Mouse (Mus musculus) midbrain, embryonic 13.5 days (tissue): ENCODE data around the gene Clcnka. TPM values are rescaled to one million over a fixed set of nuclear protein-coding genes. Genes with fewer than 3 reads are reported as not detected.

ENCODE experiments used
- ATAC-seq: fragments of 200-750 bp; cut with Nextera tagmentation; 2 replicates; pipeline ENCODE4 v1.8.0; 2017; ENCODE audit warnings: mild to moderate bottlenecking, moderate TSS enrichment, moderate library complexity
- H3K27ac ChIP-seq: fragments of 300-500 bp; sonication (generic); 2 replicates; pipeline ENCODE4 v1.5.1; 2015; ENCODE audit warnings: inconsistent platforms, mild to moderate bottlenecking, moderate library complexity
- H3K27me3 ChIP-seq: fragments of 300-500 bp; sonication (generic); 2 replicates; pipeline ENCODE4 v1.6.1; 2015; ENCODE audit warnings: mild to moderate bottlenecking, inconsistent platforms
- H3K36me3 ChIP-seq: fragments of 300-500 bp; sonication (generic); 2 replicates; pipeline ENCODE4 v1.6.1; 2015; ENCODE audit warnings: mild to moderate bottlenecking, inconsistent platforms
- H3K4me1 ChIP-seq: fragments of 300-500 bp; sonication (generic); replicated peaks from 2 replicates; pipeline ENCODE4 v1.6.1; 2015; ENCODE audit warnings: inconsistent platforms
- H3K4me2 ChIP-seq: fragments of 300-500 bp; sonication (generic); replicated peaks from 2 replicates; pipeline ENCODE4 v1.6.1; 2015; ENCODE audit warnings: moderate library complexity, mild to moderate bottlenecking, inconsistent platforms
- H3K4me3 ChIP-seq: fragments of 300-500 bp; sonication (generic); replicated peaks from 2 replicates; pipeline ENCODE4 v1.5.1; 2015; ENCODE audit warnings: mild to moderate bottlenecking, inconsistent platforms
- H3K9ac ChIP-seq: fragments of 300-500 bp; sonication (generic); replicated peaks from 2 replicates; pipeline ENCODE4 v1.6.1; 2015; ENCODE audit warnings: mild to moderate bottlenecking, inconsistent platforms
- H3K9me3 ChIP-seq: fragments of 300-500 bp; sonication (generic); 2 replicates; pipeline ENCODE4 v1.6.1; 2016; ENCODE audit warnings: mild to moderate bottlenecking, inconsistent platforms
- WGBS: fragments of 180-500 bp; shearing (Covaris S2); methylation state at CpG from one replicate; pipeline ENCODE4 v1.1.7; 2015; 5-methylcytosine and 5-hydroxymethylcytosine counted together
- polyA plus RNA-seq: library from polyadenylated mRNA; unstranded; fragments of >200 nt; fragmentation: Nextera tagmentation; extraction: Ambion mirVana; gene quantifications from 2 replicates; pipeline ENCODE4 v1.2.1, GENCODE M21; 2015

Gene Clcnka
- polyA plus RNA-seq: 0.09 TPM in 1 of 2 replicates, not detected in the other

DNA sequence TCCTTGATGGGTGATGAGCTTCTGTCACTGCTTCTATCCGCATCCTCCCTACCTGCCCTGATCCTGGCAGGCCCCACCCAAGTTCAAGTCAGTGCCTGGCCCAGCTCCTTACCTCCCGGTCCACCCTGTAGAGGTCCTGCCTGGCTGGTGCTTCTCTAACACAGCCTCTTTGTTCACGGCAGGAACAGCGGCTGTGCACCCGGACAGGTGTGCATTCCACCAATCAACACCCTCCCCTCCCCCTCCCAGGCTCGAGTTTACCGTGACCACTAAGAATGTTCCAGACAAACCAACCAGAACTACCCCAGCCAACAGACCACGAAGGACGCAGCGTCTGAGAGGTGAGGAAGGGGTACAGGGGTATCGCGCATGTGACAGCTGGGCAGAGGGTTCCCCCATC is at the start of gene Clcnka:
Gene Clcnka (minus strand): TSS at position 180 of the 400 bp plus-strand sequence.
- no peak for ATAC-seq

DNA sequence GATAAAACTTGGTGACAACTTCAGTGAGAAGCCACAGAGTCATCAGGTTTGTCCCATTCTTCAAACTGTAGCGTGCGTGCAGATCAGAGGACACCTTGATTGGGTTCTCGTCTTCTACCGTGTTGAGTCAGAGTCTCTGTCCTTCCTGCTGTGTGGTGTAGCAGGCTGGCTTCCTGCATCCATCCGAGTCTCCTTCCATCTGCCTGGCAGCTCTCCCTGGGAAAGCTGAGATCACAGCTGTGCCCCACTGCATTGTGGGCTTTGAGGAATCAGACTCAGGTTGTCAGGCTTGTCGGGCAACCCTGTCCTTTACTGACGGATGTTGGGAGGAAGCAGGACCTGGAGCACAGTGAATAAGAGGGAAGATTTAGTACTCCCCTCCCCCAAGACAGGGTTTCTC is 47.7 kb upstream of the Clcnka start:
- Histone ChIP-seq H3K9me3 (no peaks in the 10 kb centered on the region), H3K4me1 (peaks cover 24% of the 10 kb centered on the region), H3K9ac (0 out of 2 replicates have a peak overlapping the region, but pooled peaks have one; percentile 44), H3K36me3 (peaks cover 43% of the 10 kb centered on the region), H3K27ac (no peak overlapping the region), H3K4me2 (peak overlapping the region; percentile 90), H3K27me3 (no peaks in the 10 kb centered on the region), H3K4me3 (peak overlapping the region; percentile 73; the same call in 1 of the 2 replicates)
- ATAC-seq: no peak
- 83% methylated on average over 7 of the region's 7 CpGs for WGBS

More for the DNA sequence above, at the start of gene Clcnka:
- Histone ChIP-seq H3K9me3 (no peaks in the 10 kb centered on the region), H3K4me2 (no peak within 1 kb of the TSS), H3K27ac (no peak within 1 kb of the TSS), H3K9ac (no peak within 1 kb of the TSS), H3K27me3 (peaks cover 13% of the 10 kb centered on the region; the same call in 1 of the 2 replicates), H3K36me3 (no peaks in the 10 kb centered on the region), H3K4me1 (no peaks in the 10 kb centered on the region), H3K4me3 (no peak within 1 kb of the TSS)
- 69% methylated on average over 12 of the region's 12 CpGs for WGBS

DNA sequence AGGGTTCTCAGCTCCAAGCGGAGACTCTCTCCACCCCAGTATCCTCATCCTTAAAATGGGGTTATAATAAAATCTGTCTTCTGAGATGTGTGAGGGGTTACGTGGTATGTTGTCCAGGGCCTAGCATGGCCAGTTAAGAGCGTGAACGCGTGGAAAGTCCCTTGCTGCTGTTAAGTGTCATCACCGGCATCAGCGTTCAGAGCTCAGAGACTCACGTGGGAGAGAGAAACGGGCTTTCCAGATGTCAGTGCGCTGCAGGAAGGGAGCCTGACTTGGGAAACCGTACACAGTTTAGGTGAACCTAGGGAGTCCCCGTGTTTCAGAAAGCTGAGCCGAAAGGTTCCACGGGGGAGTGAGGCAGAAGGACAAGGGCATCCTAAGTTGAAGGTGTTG is 46.8 kb upstream of the Clcnka start:
- Histone ChIP-seq H3K36me3 (peaks cover 37% of the 10 kb centered on the region), H3K27ac (peak overlapping the region; percentile 82), H3K4me1 (peaks cover 24% of the 10 kb centered on the region), H3K4me2 (peak overlapping the region; percentile 90), H3K9ac (peak overlapping the region; percentile 95), H3K4me3 (peak overlapping the region; percentile 73), H3K27me3 (no peaks in the 10 kb centered on the region), H3K9me3 (no peaks in the 10 kb centered on the region)
- ATAC-seq: no peak
- WGBS: 17% methylated on average over 14 of the region's 14 CpGs

DNA sequence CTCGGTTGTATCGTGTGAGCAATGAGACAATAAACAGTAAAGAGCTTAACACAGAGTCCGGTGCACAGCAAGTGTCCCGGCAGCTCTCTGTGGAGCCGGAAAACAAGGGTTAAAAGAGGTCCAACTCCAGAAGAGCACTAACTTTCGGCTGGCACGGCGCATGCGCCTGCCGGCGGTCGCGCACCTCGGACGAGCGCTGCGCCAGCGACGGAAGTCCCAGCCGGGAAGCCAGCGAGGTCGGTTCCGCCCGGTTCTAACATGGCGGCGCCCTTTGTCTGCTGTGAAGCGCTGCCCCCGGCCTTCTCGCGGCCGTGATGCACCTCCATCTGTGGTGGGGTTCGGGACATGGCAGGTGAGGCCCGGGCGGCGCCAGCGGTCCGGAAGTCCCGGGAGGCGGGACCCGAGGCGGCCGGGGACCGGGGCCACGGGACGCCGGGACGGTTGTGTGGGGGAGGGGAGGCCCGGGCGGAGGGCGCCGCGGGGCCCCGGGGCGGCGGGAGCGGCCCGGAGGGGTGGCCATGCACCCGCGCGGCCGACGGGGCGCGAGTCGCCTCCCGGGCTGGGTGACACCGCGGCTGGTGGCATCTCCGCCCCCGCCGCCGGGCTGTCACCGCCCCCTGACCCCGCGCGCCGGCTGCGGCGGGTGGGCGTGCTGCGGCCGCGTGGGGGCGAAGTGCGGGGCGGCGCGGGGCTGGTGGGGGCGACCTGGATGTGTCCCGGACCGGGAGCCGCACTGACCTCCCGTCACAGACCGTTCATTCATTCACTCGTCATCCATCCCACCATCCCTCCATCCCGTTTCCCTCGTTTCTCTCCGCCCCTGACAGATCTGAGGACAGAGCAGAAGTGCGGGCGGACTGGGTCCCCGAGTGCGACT is 46.2 kb upstream of the Clcnka start, which contains the start of gene Zbtb17:
Gene Zbtb17 (plus strand): TSS at position 204 of the 877 bp plus-strand sequence.
- Histone ChIP-seq H3K9me3 (no peaks in the 10 kb centered on the region), H3K27ac (peak within 1 kb of the TSS; percentile 82), H3K4me3 (peak within 1 kb of the TSS; percentile 73), H3K27me3 (no peaks in the 10 kb centered on the region), H3K9ac (peak within 1 kb of the TSS; percentile 95), H3K4me2 (peak within 1 kb of the TSS; percentile 90), H3K36me3 (peaks cover 30% of the 10 kb centered on the region), H3K4me1 (peaks cover 24% of the 10 kb centered on the region)
- peak; percentile 95 for ATAC-seq
- under 1% methylated on average over 87 of the region's 102 CpGs for WGBS

DNA sequence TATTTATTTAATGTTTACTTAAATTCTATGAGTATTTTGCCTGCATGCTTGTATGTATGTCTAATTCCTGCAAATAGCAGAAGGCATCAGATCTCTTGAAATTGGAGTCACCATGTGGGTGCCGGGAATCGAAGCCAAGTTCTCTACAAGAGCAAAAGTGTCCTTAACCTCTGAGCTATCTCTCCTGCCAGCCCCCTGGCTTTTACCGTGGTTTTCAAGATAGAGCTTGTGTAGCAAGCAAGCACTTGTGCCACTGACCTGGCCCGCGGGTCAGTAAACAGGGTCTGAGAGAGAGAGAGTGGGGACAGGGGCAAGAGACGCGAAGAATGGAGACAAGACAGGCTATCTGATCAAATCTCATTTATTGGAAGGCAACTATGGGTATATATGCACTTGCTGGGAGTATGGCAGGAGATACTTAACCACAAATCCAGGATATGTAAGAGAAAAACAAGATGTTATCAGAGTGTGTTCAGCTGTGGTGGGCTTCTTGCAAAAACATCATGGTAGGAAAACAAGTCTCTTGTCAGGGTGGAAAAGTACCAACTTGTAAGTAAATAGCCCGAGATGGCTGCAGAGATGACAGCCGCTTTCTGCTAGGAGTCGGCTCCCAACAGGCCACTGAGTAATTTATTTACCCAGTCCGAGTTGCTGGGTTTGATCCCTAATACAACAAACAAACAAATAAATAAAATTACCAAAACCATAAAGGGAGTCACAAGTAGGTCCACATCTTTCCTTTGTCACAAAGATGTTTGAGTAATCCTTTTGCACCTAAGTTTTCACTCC is 45.3 kb upstream of the Clcnka start:
- Histone ChIP-seq H3K9ac (no peak overlapping the region), H3K4me1 (peaks cover 24% of the 10 kb centered on the region), H3K27ac (no peak overlapping the region), H3K9me3 (no peaks in the 10 kb centered on the region), H3K36me3 (peaks cover 22% of the 10 kb centered on the region), H3K4me2 (peak overlapping the region; percentile 90), H3K27me3 (no peaks in the 10 kb centered on the region), H3K4me3 (peak overlapping the region; percentile 73)
- 49% methylated on average over 11 of the region's 11 CpGs for WGBS
- no peak for ATAC-seq

DNA sequence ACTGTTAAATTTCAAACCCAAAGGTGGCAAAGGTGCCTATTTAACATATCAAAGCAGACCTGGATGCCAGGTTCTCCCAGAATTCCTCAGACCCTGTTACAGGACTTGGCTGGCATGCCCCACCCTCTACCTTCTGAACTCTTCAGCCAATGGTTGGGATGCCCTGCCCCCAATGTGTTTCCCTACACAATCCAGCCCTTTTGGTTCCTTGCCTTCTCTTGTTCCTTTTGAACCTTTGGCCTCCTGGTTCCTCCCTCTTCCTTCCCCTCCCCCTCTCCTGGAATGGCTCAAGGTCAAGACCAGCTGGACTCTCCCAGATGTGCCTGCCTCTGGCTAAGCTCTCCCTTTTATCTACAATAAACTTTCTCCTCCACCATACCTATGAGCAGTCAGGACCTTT is 42.4 kb upstream of the Clcnka start:
- no peak overlapping the region for H3K27ac ChIP-seq
- no peak for ATAC-seq
- peaks cover 13% of the 10 kb centered on the region for H3K4me1 ChIP-seq
- H3K36me3 ChIP-seq: no peaks in the 10 kb centered on the region
- H3K27me3 ChIP-seq: no peaks in the 10 kb centered on the region
- H3K4me3 ChIP-seq: no peak overlapping the region
- H3K9me3 ChIP-seq: no peaks in the 10 kb centered on the region
- H3K4me2 ChIP-seq: no peak overlapping the region
- no peak overlapping the region for H3K9ac ChIP-seq

DNA sequence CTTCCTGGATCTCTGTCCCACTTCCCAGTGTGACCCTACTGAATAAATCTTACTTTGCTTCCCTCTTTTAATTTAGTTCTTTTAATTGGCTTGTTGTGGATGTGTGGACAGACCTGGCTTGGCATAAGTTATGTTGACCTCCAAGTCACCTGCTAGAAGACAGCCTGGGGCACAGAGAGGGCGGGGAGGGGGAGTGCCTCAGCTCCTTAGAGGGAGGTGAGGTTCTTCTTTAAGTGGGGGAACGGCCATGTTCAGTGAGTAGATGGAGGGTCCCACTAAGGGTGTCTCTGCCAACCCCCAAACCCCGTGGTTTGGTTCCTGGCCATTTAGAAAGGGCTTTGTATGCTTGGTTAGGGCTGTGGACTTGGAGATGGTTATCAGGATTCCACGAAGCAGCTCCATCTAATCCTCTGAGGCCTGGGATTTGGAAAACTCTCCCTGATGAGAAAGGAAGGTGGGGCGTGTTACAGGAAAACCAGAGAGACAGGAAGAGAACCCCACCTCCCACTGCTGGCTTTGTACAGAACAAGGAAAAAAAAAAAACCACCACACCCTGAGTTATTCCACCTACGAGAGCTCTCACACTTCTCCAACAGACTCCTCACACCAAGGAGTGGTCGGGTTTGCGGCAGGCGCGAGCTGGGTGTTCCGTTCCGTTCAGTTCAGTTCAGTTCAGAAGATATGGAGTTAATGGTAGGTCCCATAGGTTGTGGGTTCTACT is 40.7 kb upstream of the Clcnka start:
- 83% methylated on average over 12 of the region's 12 CpGs for WGBS
- peaks cover 6% of the 10 kb centered on the region for H3K4me1 ChIP-seq

DNA sequence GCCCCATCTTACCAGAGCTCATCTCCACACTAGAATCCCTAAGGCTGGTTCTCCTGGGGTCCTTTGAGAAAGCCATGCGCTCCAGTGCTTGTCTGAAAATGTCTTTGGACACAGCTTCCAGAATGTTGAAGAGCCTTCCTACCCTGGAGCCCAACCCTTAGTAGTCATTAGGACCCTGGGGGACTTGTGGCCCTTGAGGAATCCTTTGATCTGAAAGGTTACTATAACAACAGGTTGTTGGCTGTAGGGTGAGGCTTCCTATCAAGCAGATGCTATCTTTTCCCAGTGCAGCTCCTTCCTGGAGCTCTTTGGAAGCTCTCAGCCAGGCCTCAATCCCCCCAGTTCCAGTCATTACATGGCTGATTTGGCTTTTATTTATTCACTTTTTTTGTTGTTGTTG is 37.5 kb upstream of the Clcnka start, which contains the start of gene Srarp:
Gene Srarp (minus strand): TSS at position 132 of the 400 bp plus-strand sequence.
- Histone ChIP-seq H3K4me3 (no peak within 1 kb of the TSS), H3K4me2 (no peak within 1 kb of the TSS), H3K36me3 (no peaks in the 10 kb centered on the region), H3K27me3 (no peaks in the 10 kb centered on the region), H3K4me1 (no peaks in the 10 kb centered on the region), H3K9ac (no peak within 1 kb of the TSS), H3K27ac (no peak within 1 kb of the TSS), H3K9me3 (no peaks in the 10 kb centered on the region)
- WGBS: 94% methylated on average over 1 of the region's 1 CpGs
- ATAC-seq: no peak

More for the DNA sequence above, 40.7 kb upstream of the Clcnka start:
- Histone ChIP-seq H3K27ac (no peak overlapping the region), H3K27me3 (no peaks in the 10 kb centered on the region), H3K4me2 (no peak overlapping the region), H3K9ac (no peak overlapping the region), H3K4me3 (no peak overlapping the region), H3K36me3 (no peaks in the 10 kb centered on the region), H3K9me3 (no peaks in the 10 kb centered on the region)
- no peak for ATAC-seq

DNA sequence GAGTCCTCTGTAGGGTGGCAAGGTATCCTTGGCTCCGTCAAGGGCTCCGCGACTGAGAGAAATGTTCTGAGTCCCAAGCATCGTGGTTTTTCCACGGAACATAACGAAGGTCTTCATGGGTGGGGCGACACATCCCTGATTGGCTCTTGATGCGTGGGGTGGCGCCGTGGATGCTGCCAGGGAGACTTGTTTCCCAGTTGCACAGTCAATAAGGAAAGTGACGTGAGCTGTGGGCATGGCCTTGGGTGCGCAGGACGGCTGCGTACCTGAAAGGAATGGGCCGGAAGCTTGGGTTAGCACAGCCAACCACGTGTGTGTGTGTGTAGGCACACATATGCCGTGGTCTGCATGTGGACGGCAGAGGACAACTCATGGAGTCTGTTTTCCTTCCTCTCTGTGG is 34.7 kb upstream of the Clcnka start:
- ATAC-seq: no peak
- 87% methylated on average over 18 of the region's 18 CpGs for WGBS
- H3K9me3 ChIP-seq: no peaks in the 10 kb centered on the region
- H3K36me3 ChIP-seq: no peaks in the 10 kb centered on the region
- no peak overlapping the region for H3K9ac ChIP-seq
- no peak overlapping the region for H3K4me3 ChIP-seq
- no peak overlapping the region for H3K4me2 ChIP-seq
- no peak overlapping the region for H3K27ac ChIP-seq
- 0 out of 2 replicates have a peak, but pooled peaks cover 3% of the 10 kb centered on the region for H3K27me3 ChIP-seq
- H3K4me1 ChIP-seq: no peaks in the 10 kb centered on the region

DNA sequence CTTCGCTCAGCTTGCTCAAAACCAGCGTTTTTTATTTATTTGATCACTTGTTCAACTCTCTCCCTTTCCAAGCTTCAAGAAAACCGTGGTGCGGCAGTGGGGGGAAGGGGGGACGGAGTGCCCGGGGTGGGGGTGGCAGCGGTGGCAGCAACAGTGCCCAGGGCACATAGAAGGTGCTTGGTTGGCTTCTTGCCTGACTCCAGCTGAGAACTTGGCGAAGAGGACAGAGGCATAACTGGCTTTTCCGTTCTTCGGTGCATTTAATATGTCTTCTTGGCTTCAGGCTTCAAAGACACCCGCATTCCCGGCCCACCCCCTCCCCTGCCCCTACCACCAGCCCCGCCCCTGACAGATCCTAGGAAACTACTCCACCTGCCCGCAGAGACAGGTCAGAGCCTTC is 34.1 kb upstream of the Clcnka start:
- Histone ChIP-seq H3K27ac (no peak overlapping the region), H3K27me3 (0 out of 2 replicates have a peak, but pooled peaks cover 3% of the 10 kb centered on the region), H3K4me1 (no peaks in the 10 kb centered on the region), H3K4me2 (no peak overlapping the region), H3K4me3 (no peak overlapping the region), H3K9ac (no peak overlapping the region), H3K9me3 (no peaks in the 10 kb centered on the region), H3K36me3 (no peaks in the 10 kb centered on the region)
- no peak for ATAC-seq
- 76% methylated on average over 14 of the region's 14 CpGs for WGBS

DNA sequence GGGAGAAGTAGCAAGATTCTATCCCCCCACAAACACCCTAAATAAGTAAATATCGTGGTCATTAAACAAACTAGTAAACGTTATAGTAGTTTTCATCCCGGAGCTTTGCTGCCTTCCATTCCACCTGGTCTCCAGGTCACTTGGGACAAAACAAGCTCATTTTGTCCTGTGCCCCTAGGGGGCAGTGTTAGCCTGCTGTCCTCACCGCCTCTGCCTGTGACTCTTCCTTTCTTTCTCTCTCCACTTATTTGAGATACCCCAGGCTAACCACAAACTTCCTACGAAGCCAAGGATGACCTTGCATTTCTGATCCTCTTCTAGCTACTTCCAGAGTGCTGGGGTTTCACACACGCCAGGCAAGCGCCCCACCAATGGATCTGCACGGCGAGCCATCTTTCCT is 32.5 kb upstream of the Clcnka start:
- H3K9ac ChIP-seq: no peak overlapping the region
- 0 out of 2 replicates have a peak, but pooled peaks cover 7% of the 10 kb centered on the region for H3K27me3 ChIP-seq
- H3K36me3 ChIP-seq: no peaks in the 10 kb centered on the region
- no peak overlapping the region for H3K4me2 ChIP-seq
- H3K4me1 ChIP-seq: peaks cover 3% of the 10 kb centered on the region
- 45% methylated on average over 9 of the region's 9 CpGs for WGBS
- no peaks in the 10 kb centered on the region for H3K9me3 ChIP-seq
- no peak for ATAC-seq
- H3K27ac ChIP-seq: no peak overlapping the region
- H3K4me3 ChIP-seq: no peak overlapping the region
